Mouse (Mus musculus) left cerebral cortex, adult 8-10 months (tissue): Measurements from ENCODE around the gene Styx. TPM values are rescaled to one million over a fixed set of nuclear protein-coding genes. Genes with fewer than 3 reads are reported as not detected.
"Not testable (repeated sequence)": the region's sequence is repeated elsewhere in the genome, so short reads cannot be mapped to it uniquely, and the experiment has no call there.

Source experiments
- DNase-seq, 2 experiments: peaks; one replicate each; pipeline ENCODE4 v3.0.0; 2022; ENCODE audit warnings: low spot score in 2 of 2
- microRNA-seq, 2 experiments: library from miRNA; unstranded; fragments of <30 nt; microRNA quantifications; one replicate each; pipeline ENCODE4 v1.2.0; 2022
- total RNA-seq, 4 experiments: library from RNA; stranded (reverse); gene quantifications; 2 replicates each; pipeline ENCODE4 v1.2.4; 2022

The Styx gene
- total RNA-seq, 4 experiments from 2014 or later = 13.7 to 20.5 (median 18.9) TPM

- no peak for DNase-seq
Measured at GRCm38 (mm10) chr14:45464036-45465035, 113.4 kb downstream of the Styx start.

GRCm38 (mm10) chr14:45466371-45466770 lies 115.5 kb downstream of the Styx start:
- DNase-seq = not testable (repeated sequence)

- no peak for DNase-seq
Measured at GRCm38 (mm10) chr14:45469446-45469845, 118.6 kb downstream of the Styx start.

Small RNA genes within 50 kb of the gene (microRNA-seq; reads per million reads assigned to microRNA genes)
- gene Gm25353 = 0 reads per million in 2 experiments

Other genes starting within 250 kb of the Styx start
- gene Gpr137c, start 131.4 kb upstream of the Styx start, total RNA-seq = 10 to 100 TPM; 30.6 to 37.4 (median 33.5) TPM
- gene Txndc16, start 130.8 kb upstream of the Styx start, total RNA-seq = 10 to 100 TPM; 72.4 to 76.6 (median 74.8) TPM
- gene Ero1l, start 32.3 kb upstream of the Styx start, total RNA-seq = 10 to 100 TPM; 36.7 to 51.6 (median 40.7) TPM
- 100 to 1,000 TPM in 2 of 4 experiments, 10 to 100 TPM in 2; 94.9 to 116 (median 98.8) TPM for gene Psmc6, start 21.3 kb upstream of the Styx start, total RNA-seq
- gene Gnpnat1, start 53.8 kb downstream of the Styx start, total RNA-seq = 10 to 100 TPM; 16.5 to 19.2 (median 18.6) TPM
- gene Fermt2, start 179.0 kb downstream of the Styx start, total RNA-seq = 100 to 1,000 TPM in 2 of 4 experiments, 10 to 100 TPM in 2; 88.5 to 113 (median 101) TPM